ENCODE assay signal across 9 mouse cellular contexts in the genomic region with DNA sequence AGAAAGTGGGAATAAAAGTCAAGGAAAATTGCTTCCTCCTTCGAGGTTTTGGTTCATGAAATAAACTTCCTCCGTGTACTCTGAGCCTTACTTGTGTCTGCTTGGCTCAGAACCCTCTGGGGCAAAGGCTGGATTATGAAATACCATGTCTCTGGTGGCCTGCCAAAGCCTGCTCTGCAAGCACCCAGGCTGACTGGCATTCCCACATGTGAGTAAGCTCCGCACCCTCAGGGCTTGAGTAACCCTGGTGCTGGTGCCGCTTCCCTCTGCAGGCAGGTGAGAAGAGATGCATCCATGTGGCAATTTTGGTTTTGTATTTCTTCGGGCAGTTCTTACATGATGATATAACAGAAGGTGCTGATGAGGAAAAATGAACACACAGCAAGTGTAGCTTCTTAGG.
DNase-seq lines count a peak whose midpoint lies in the region; TF ChIP-seq lines count a peak whose summit lies in the region.
"Had no signal": no experiment of that assay in that cellular context is flagged by ENCODE, and none has a peak within 500 bp of the region (broad histone marks: within the 10 kb centered on the region; RNA-seq: fewer than 3 reads in every experiment).

No protein-coding gene starts in this region.

- no peak for TF ChIP-seq POLR2A in brain, embryonic 14.5 days (IDR thresholded peaks at IDR 0.05; ENCODE audit: borderline replicate concordance, extremely low read depth, insufficient read depth, insufficient read length, poor library complexity, severe bottlenecking)

- intact Hi-C loops in heart, postnatal 25 days (cut with DNase I): no loop called here

- peak; percentile 58 to 76 for DNase-seq in heart, adult 18-20 months
- no peak for DNase-seq in heart, postnatal 25 days (ENCODE audit: low spot score)
- peak; percentile 15 for DNase-seq in brain, embryonic 14.5 days (ENCODE audit: low read depth)
- DNase-seq in kidney, postnatal 10 days: peak; percentile 80
- peak; percentile 58 for DNase-seq in skeletal muscle tissue, adult 2 months (ENCODE audit: low read depth, low spot score)
- DNase-seq in MN1 (ENCODE audit: low spot score): no peak
- no peak for DNase-seq in right cerebral cortex, postnatal 36 days (ENCODE audit: low spot score in 2 of 2)
- no peak for DNase-seq in yolk sac, embryonic 10.5 days (ENCODE audit: low spot score)
- DNase-seq: right cerebral cortex, adult 18-20 months had no signal

- TF ChIP-seq CTCF in brain, embryonic 14.5 days (IDR thresholded peaks at IDR 0.05; ENCODE audit: borderline replicate concordance, extremely low read depth, insufficient read depth, insufficient read length): no peak

Comparison
In these comparisons a context has a peak if more than half of its experiments do, and no peak if none do; other contexts are left out.
1. DNase-seq: peak in heart, adult 18-20 months (2 of 2), brain, embryonic 14.5 days (single experiment), kidney, postnatal 10 days (single experiment) and skeletal muscle tissue, adult 2 months (single experiment); none in heart, postnatal 25 days (single experiment), MN1 (single experiment), right cerebral cortex, postnatal 36 days (0 of 2) and yolk sac, embryonic 10.5 days (single experiment).